Mouse (Mus musculus) erythroblast, adult 5-6 weeks (primary cell): ENCODE results near the gene Fam196a. TPM values are rescaled to one million over a fixed set of nuclear protein-coding genes. Genes with fewer than 3 reads are reported as not detected.

Experiments used
- ATAC-seq: replicated peaks from 2 replicates; pipeline ENCODE4 v1.8.0; 2016; ENCODE audit warnings: moderate number of reproducible peaks, mild to moderate bottlenecking, moderate TSS enrichment, inconsistent platforms; ENCODE audit not compliant: poor library complexity, low FRiP score, severe bottlenecking
- total RNA-seq, 2 experiments: library from RNA; stranded (forward) in 1 of 2; stranded (reverse) in 1 of 2; fragments of 150-400 nt in 1 of 2; fragments of 200-764, 138-1000 nt in 1 of 2; gene quantifications; 2 replicates each; pipeline versions ENCODE4 v1.2.3 to v1.2.4; 2015 to 2017; ENCODE audit warnings: low replicate concordance in 2 of 2

Fam196a gene
- total RNA-seq, 2 experiments from 2014 or later = not detected

GRCm38 (mm10) chr7:134862000-134862399 is 76.2 kb downstream of the Fam196a start:
- ATAC-seq = no peak

- ATAC-seq = no peak
Measured at GRCm38 (mm10) chr7:134842751-134843150, 95.5 kb downstream of the Fam196a start.

GRCm38 (mm10) chr7:134840066-134840465 is 98.2 kb downstream of the Fam196a start:
- no peak for ATAC-seq
